Mouse (Mus musculus): ENCODE results near the gene Tcp10a. TPM values are rescaled to one million over a fixed set of nuclear protein-coding genes. Genes with fewer than 3 reads are reported as not detected.
"Not testable (repeated sequence)": the region's sequence is repeated elsewhere in the genome, so short reads cannot be mapped to it uniquely, and the experiment has no call there.

Gene Tcp10a
- total RNA-seq, 2 experiments from 2014 or later: 0.14 TPM; not detected in 1

- intact Hi-C loops (cut with DNase I); DNase-seq (ENCODE audit: low spot score in 2 of 2): not testable (repeated sequence)
These were observed 41.8 kb downstream of the Tcp10a start for GRCm38 (mm10) chr17:7366265-7366664.

DNA sequence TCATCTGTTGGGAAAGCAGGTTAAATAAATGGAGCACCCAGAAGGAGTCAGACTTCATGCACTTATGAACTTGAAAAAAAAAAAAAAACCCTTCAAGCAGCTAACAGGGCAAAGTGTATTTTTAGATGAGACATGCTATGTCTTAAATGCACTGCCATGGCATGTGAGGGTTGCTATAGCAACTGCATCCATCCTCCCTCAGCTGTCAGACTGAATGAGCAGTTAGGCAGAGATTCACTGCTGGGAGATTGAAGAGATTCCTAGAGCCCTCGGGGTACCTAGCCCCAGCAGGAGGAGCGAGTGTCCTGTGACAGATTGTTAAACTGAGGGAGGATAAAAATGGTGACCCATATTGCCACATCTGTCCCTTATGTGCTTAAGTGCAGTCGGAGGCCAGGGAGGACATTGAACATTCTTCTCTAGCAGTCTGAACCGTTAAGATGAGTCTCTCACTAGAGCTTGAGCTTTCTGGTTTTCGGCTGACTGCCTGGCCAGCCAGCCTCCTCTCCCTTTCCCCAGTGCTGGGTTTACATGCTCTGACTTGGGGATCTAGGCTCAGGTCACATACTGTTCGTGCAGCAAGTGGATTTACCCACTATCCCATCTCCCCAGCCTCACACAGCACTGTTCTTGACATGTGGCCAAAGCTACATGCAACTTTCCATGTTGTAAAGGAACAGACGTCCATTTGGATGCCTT is 42.4 kb downstream of the Tcp10a start:
- DNase-seq (ENCODE audit: low spot score in 2 of 2): peak in 1 of 2 experiments; percentile 40
- intact Hi-C loops (cut with DNase I): not testable (repeated sequence)

GRCm38 (mm10) chr17:7369401-7369800 is 45.0 kb downstream of the Tcp10a start:
- intact Hi-C loops (cut with DNase I); DNase-seq (ENCODE audit: low spot score in 2 of 2): not testable (repeated sequence)

- DNase-seq (ENCODE audit: low spot score in 2 of 2); intact Hi-C loops (cut with DNase I): not testable (repeated sequence)
These were observed 47.4 kb downstream of the Tcp10a start, which contains the start of gene Gm49630 for GRCm38 (mm10) chr17:7371879-7372278. Gene Gm49630 (minus strand): TSS chr17:7371979.

DNA sequence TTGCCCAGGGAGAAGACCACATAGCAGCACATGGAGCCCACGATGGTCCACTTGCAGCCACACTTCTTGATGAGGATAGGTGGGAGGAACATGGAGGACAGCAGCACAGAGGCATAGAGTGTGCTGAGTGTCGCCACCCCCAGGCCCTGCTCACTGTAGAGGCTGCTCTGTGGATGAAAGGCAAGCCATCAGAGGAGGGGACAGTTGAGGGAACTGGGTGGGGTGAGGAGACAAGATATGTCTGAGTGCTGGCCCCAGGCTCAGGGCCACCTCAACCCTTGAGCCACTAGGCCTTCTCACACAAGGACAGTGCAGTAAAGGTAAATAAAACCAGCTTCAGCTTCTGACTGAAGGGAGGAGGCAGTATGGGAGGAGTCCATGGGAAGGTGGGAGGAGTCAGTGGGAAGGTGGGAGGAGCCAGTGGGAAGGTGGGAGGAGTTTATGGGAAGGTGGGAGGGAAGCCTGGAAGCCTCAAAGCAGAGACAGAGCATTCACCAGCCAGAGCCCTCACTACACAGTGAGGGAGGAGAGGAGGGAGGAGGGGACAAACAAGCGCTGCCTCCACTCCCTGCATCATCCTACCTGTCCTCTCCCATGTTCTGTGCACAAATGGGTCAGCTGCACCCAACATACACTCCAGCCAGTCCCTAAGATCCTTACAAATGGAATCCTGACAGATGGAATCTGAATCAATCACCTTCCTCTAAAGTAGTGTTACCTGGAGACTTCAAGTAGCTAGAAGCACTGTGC is 52.7 kb downstream of the Tcp10a start:
- DNase-seq (ENCODE audit: low spot score in 2 of 2); intact Hi-C loops (cut with DNase I): not testable (repeated sequence)

DNA sequence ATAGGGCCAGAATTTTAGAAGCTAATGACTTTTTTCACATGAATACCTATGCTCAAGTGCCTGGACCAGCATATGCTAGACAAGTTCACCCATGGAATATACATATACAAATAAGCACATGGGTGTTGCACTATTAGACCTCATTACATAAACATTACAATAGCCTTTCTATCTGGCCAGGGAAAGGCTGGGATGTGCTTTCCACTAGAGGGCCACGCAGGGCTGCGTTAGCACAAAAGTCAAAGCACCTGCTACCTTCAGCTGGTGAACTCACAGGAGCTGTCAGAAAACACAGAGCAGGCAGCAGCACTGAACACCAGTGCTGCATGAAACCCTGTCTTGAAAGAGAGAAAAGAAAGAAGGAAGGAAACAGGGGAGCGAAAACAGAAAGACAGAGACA is 53.5 kb downstream of the Tcp10a start:
- DNase-seq (ENCODE audit: low spot score in 2 of 2); intact Hi-C loops (cut with DNase I): not testable (repeated sequence)

- intact Hi-C loops (cut with DNase I); DNase-seq (ENCODE audit: low spot score in 2 of 2): not testable (repeated sequence)
These were observed 58.3 kb downstream of the Tcp10a start for GRCm38 (mm10) chr17:7382711-7383110.

DNA sequence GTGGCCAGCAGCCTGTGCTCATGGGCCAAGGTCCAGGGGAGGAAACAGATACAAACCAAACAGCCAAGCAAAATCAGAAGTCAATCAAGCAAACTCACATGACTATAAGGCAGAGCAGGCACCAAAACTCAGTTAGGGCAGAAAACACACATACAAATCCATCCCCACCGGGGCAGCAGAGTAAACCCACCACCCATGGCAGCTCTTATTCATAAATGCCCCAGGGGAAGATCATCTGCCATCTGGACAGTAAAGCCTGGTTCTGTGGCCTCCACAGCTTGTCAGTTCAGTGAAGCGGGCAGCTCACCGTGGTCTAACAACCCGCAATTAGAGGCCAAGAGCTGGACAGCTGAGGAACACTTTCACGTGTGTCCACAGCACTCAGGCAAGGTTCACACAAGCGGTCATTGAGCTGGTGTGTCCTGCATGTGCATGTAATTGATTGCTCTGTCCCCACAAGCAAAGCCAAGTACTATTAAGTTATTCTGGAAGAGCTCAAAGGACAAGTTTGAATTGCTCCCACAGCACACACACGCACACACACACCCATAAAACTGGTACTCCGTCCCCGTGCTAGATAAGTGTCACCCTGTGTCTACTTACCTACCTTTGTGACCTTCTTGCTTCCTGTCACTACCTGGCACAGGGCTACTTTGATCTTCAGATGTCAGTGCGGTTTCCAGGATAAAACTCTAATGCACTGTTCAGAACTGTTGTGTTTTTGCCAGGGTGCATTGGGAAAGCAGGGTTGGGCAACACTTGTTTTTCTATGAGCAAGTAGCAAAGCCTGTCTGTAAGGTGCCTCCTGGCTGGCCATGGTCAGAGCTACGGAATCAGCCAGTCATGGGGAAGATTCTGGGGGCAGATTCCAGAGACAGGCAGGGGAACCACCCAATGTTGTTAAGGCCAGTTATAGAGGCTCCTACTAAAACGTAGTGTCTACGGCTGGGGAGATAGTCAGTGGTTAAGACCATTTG is 59.0 kb downstream of the Tcp10a start:
- DNase-seq (ENCODE audit: low spot score in 2 of 2); intact Hi-C loops (cut with DNase I): not testable (repeated sequence)

GRCm38 (mm10) chr17:7385364-7385763 is 60.9 kb downstream of the Tcp10a start, which contains the start of gene Unc93a2:
Gene Unc93a2 (minus strand): TSS chr17:7385464.
- intact Hi-C loops (cut with DNase I); DNase-seq (ENCODE audit: low spot score in 2 of 2): not testable (repeated sequence)

DNA sequence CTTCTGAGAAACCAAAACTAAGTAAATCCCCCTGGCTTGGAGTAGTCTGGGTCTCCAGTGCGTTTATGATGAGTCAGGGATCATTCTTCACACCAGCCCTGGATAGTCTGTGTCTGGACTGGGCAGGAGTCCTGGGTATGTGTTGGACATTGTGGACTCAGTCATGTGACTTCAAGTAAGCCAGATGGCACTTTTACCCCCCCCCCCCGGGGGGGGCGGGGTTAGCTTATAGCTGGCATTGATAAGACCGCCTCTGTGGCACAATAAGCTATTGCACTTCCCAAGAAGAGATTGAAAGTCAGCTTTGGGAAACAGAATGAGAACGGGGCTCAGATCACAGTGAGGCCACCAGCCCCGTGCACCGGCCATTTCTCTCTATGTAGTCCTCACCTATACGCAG is 61.6 kb downstream of the Tcp10a start:
- intact Hi-C loops (cut with DNase I); DNase-seq (ENCODE audit: low spot score in 2 of 2): not testable (repeated sequence)

- DNase-seq (ENCODE audit: low spot score in 2 of 2); intact Hi-C loops (cut with DNase I): not testable (repeated sequence)
These were observed 64.0 kb downstream of the Tcp10a start for GRCm38 (mm10) chr17:7388341-7388957.

DNA sequence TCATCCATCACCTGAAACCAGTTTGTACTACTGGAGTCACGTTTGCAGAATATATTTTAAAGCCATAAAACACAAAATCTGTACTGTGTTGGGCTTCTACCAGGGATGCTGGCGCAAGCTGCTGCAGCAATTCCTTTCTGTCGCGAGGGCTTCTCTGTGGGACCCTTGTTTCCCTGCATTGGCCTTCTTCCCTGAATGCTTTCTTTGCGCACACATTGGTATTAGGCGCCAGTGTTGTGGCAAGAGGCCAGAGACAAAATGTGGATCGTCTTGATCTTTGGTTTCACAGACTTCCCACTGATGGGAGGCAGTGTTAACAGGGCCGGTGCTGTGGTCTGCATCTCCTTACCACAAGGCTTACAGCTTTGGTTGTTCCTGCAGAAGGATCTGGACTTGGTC is 64.5 kb downstream of the Tcp10a start:
- DNase-seq (ENCODE audit: low spot score in 2 of 2); intact Hi-C loops (cut with DNase I): not testable (repeated sequence)

- intact Hi-C loops (cut with DNase I); DNase-seq (ENCODE audit: low spot score in 2 of 2): not testable (repeated sequence)
These were observed 65.5 kb downstream of the Tcp10a start for GRCm38 (mm10) chr17:7389898-7390297.

DNA sequence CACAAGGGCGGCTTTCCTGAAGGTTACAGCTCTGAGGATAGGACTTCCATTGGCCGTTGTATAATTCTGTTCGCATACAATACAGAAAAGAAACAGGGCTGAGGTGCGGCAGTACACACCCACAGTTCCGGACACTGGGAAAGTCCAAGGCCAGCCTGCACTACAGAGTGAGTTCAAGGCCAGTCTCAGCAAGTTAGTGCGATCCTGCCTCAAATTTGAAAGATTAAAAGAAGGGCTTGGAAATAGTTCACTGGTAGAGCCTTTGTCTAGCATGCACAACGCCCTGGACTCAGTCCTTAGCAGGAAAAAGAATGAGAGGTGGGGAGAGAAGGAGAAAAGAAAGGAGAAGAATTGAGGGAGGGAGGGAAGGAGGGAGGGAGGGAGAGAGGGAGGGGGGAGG is 70.7 kb downstream of the Tcp10a start:
- intact Hi-C loops (cut with DNase I); DNase-seq (ENCODE audit: low spot score in 2 of 2): not testable (repeated sequence)

Other genes starting within 250 kb of the Tcp10a start
- 10 to 100 TPM; 57.1 to 59.2 TPM for gene Rps6ka2, start 154.5 kb upstream of the Tcp10a start, total RNA-seq (2021)
- not detected for gene Ttll2, start 28.1 kb downstream of the Tcp10a start, total RNA-seq (2021)
- gene Gm49630, start 47.3 kb downstream of the Tcp10a start, total RNA-seq (2021): not detected
- gene Unc93a2, start 60.8 kb downstream of the Tcp10a start, total RNA-seq (2021): not detected